Mouse (Mus musculus): ENCODE measurements around the gene Mylk3. TPM values are rescaled to one million over a fixed set of nuclear protein-coding genes. Genes with fewer than 3 reads are reported as not detected.

Mylk3 gene
- total RNA-seq (2023): 0.73 TPM

GRCm38 (mm10) chr8:85386205-85386604 lies at the start of gene Mylk3:
Mylk3 (minus strand) TSS chr8:85386345.

GRCm38 (mm10) chr8:85432168-85433016 lies 46.2 kb upstream of the Mylk3 start, which contains the start of gene 4921524J17Rik:
4921524J17Rik (minus strand) TSS chr8:85432833.

GRCm38 (mm10) chr8:85299434-85300077 lies 86.6 kb downstream of the Mylk3 start, which contains the start of the genes Orc6 and Vps35:
Orc6 (plus strand) TSS chr8:85299632.
Vps35 (minus strand) TSS chr8:85299802.

Other genes starting within 250 kb of the Mylk3 start
- not detected for gene Cks1brt, start 234.4 kb downstream of the Mylk3 start, total RNA-seq (2023)
- not detected for gene Olfr371, start 160.4 kb downstream of the Mylk3 start, total RNA-seq (2023)
- 57.7 TPM for gene Orc6, start 86.7 kb downstream of the Mylk3 start, total RNA-seq (2023)
- 55.6 TPM for gene Vps35, start 86.5 kb downstream of the Mylk3 start, total RNA-seq (2023)
- gene 4921524J17Rik, start 46.5 kb upstream of the Mylk3 start, total RNA-seq (2023): 20.9 TPM
- 0.59 TPM for gene Gpt2, start 106.2 kb upstream of the Mylk3 start, total RNA-seq (2023)
- gene Dnaja2, start 169.0 kb upstream of the Mylk3 start, total RNA-seq (2023): 156 TPM

Measured in CD4-positive naive resting alpha-beta T cell, adult 76 days (primary cell).